Mouse (Mus musculus) thymus, adult 2 months (tissue): ENCODE data around the gene Arhgap25.

Experiments used
- CTCF ChIP-seq: fragments of 200-500 bp; IDR thresholded peaks from 2 replicates; pipeline ENCODE4 v1.5.1; 2012; ENCODE audit warnings: mild to moderate bottlenecking, control low read depth, low read length, moderate library complexity, borderline replicate concordance; ENCODE audit not compliant: control insufficient read depth, poor library complexity, insufficient read depth; ENCODE audit errors: extremely low read depth
- POLR2A ChIP-seq: fragments of 200-500 bp; IDR thresholded peaks from 2 replicates; pipeline ENCODE4 v1.6.1; 2012; ENCODE audit warnings: mild to moderate bottlenecking, low read length, control low read depth, moderate library complexity; ENCODE audit not compliant: control insufficient read depth, poor library complexity, insufficient read depth; ENCODE audit errors: extremely low read depth

DNA sequence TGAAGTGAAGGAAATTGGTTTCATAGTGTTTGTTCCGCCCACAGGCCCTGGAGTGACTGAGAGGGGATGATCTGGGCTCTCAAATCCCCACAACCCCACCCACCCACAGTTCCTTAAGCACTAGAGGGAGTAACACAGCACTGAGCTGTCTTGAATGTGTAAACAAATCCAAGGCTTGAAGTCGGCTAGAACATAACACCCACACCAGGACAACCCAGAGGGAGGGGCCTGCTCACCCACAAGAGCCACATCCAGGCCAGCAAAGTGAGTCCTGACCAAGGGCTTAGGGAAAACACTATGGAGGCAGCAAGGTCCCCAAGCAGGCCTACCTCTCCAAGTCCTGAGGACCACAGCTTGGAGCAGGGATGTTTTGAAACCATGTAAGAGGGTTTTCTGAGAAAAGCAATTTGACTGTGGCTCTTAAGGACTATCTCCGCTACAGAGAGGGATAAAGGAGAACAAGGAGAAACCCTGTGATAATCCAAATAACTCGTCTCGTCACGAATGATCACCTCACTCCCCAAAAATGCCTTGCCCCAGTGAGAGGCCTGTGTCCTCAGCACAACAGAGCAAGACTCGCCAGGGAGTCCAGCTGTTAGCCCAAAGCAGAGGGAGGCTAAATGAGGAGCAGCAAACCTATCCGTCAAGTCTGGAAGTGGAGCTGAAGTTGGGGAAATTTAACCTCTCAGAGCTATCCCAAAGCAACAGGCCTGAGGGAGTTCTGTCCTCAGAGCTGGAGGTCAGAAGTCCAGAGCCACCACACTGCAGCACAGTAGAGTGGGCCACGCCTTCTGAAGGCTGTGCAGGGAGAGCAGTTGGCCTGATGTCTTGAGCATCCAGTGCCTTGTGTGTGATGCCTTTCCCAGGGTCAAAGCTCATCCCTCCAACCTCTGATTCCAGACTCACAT is 34.9 kb upstream of the Arhgap25 start:
- TF ChIP-seq POLR2A (no peak), CTCF (no peak)
